Mouse (Mus musculus): ENCODE results near the gene 1700069L16Rik.

DNA sequence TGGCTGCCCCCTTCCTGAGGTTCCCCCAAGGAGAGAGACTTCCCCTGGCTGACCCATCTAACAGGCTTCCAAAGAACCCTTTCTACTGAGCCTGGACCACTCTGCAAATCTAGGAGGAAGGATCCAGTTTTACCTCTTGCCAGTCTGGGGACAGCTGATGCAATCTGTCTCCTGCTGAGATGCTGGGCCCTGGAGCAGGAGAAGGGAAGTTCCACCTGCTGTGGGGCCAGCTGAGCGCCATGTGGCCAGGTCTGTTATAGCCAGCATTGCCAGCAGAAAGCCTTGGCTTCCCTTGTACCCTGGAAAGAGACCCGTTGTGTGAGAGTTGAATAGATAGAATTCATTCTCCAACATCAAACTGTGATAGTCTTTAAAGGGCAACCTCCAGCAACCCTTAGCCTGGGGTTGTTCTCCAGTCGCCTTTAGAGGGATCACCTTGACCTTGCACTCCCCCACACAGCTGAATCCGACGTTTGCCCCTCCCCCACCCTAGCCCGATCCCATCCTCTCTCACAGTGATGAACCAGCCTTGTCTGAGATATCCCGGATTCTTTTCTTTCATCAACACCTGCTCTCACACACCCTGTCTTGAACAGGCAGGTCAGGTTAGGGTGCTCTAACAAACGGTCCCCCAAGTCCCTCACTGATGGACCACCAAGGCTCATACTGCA, 870 bp downstream of the 1700069L16Rik start:
- TF ChIP-seq CTCF (IDR thresholded peaks at IDR 0.05; ENCODE audit: low read depth, low read length) (no peak), POLR2A (IDR thresholded peaks at IDR 0.05; ENCODE audit: extremely low read depth, insufficient read depth, low read length) (no peak)

All from liver, adult 2 months (tissue).